Mouse (Mus musculus): ENCODE measurements around the gene Tnfsfm13.
"Not testable (repeated sequence)": the region's sequence is repeated elsewhere in the genome, so short reads cannot be mapped to it uniquely, and the experiment has no call there.

The Tnfsfm13 gene

DNA sequence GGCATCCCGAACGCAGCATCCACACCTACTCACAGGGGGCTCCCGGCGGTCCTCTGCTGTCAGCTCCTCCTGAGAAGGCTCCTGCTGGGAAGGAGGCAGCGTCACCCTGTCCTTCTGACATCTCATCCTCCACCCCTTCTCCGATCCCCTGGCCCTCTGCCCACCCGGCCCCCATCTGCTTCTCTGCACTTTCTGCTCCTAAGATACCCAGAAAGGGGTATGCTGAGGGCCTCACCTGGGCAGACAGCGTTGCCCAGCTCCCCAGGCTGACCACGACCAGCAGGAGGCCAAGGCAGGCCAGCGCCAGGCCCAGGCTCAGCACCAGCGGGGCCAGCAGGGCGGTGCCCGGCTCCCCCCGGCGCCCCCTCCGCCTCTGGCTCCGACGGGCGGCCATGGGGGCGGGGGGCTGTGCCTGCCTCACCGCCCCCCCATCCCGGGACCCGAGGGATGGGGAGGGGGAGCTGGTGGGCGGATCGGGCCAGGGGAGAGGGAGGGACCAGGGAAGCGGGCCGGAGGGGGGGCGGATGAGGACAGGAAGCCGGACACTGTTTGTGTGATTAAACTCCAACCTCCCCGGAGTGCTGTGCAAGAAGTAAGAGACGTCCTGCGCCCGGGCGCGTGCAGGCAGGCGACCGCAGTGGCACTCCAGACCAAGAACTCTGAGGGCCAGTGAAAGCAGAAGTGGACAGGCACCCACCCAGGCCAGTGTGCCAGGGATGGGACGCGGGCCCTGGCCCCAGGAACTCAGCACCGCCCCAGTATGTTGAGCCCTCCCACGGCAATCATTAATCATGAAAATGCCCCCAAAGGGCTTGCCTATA is at the start of gene Tnfsfm13, which contains the start of gene Tnfsf12:
Gene Tnfsfm13, minus strand, starts transcription at position 738 of the 821 bp plus-strand sequence.
Gene Tnfsf12, minus strand, starts transcription at position 489 of the 821 bp plus-strand sequence.
- peak; percentile 21 to 32 for DNase-seq (ENCODE audit: low spot score in 2 of 2)

DNA sequence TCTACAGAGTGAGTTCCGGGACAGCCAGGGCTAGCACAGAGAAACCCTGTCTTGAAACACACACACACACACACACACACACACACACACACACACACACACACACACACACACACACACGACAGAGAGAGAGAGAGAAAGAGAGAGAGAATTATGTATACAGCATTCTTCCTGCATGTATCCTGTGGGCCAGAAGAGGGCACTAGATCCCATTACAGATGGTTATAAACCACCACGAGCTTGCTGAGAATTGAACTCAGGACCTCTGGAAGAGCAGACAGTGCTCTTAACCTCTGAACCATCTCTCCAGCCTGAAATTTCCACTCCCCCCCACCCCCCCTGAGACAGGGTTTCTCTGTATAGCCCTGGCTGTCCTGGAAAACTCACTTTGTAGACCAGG is 35.5 kb upstream of the Tnfsfm13 start:
- DNase-seq (ENCODE audit: low spot score in 2 of 2), result not testable (repeated sequence)

DNA sequence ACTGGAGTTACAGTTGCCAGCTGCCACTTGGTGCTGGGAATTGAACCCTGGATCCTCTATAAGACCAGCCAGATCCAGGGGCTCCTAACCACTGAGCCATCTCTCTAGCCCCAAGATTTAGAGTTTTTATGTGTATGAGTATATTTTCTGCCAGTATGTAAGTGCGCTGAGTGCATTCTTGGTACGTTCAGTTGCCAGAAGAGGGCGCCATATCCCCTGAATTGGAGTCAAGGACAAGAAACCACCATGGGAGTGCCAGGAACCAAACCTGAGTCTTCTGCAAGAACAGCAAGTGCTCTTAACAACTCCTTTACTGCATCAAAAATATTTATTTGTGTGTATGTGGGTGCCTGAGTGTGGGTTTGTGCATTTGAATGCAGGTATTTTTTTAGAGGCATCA is 33.2 kb upstream of the Tnfsfm13 start:
- DNase-seq (ENCODE audit: low spot score in 2 of 2), result no peak

DNA sequence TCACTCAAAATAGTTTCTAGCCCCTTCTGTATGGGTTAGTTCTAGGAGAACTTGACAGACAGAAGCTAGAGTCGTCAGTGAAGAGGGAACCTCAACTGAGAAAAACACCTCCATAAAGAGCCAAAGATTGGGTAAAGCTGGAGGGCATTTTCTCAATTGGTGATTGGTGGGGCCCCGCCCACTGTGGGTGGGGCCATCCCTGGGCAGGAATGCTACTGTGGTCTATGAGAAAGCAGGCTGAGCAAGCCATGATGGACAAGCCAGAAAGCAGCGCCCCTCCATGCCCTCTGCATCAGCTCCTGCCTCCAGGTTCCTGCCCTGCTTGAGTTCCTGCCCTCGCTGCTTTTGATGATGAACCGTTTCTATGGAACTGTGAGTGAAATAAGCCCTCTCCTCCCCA is 30.1 kb upstream of the Tnfsfm13 start:
- DNase-seq (ENCODE audit: low spot score in 2 of 2), result no peak

DNA sequence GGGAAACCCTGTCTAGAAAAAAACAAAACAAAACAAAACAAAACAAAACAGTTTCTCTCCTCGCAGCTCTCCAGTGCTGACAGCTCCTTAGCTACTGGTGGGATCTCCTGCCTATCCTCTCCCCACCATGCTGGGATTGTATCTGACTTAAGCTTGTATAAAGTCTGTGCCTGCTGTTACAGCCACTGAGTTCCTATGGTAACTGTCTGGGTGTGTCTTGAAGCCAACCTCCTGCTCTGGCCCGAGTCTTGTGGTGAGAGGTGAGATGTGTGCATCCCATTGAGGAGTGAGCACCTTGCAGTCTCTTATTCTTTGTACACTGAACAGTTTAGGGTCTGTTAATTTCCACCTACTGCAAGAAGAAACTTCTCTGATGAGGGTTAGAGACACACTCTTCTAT is 27.2 kb upstream of the Tnfsfm13 start:
- no peak for DNase-seq (ENCODE audit: low spot score in 2 of 2)

DNA sequence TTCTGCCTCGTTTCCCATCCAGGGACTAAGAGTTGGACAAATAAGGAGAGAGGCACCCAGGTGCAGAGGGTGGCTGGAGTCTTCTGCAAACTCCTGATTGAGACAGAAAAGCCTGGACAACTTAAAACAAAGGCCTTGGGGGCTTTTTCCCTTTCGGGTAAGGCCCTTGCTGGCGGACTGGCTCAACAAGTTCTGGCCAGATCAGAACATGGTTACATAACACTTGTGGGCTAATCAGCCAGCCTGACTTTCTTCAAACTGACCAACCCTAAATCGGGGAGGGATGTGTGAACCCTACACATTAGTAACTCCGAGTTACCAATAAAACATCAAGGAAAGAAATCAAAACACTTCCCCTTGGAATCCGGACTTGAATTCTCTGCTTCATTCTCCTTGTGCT is 25.0 kb upstream of the Tnfsfm13 start:
- no peak for DNase-seq (ENCODE audit: low spot score in 2 of 2)

DNA sequence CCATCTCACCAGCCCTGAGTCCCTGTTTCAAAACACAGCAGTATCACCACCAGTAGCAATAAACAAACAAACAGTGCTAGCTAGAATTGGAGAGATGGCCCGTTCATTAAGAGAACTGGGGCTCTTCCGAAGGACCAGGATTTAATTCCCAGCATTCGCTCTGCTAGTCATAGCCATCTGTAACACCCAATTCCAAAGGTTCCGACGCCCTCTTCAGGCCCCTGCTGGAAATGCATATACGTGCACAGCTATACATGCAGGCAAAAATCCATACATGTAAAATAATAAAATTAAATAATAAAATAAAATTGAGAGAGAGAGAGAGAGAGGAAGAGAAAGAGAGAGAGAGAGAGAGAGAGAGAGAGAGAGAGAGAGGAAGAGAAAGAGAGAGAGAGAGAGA is 23.5 kb upstream of the Tnfsfm13 start:
- DNase-seq (ENCODE audit: low spot score in 2 of 2), result no peak

DNA sequence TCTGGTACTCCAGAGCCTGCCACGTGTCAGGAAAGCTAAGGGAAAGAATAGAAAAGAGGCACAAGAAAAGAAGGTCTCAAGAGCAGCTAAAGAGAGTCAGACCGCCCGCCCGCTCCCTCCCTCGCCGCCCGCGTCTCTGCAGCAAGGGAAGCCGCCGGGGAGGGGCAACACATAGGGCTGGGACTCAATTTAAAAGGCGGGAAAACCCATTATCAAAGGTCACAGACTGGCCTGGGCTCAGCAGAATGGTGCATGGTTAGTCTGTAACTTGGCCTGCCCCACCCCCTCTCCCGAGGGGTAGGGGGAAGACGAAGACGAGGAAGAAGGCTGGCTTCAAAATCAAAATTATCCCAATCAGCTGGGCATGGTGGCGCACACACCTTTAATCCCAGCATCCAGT is 22.8 kb upstream of the Tnfsfm13 start:
- DNase-seq (ENCODE audit: low spot score in 2 of 2), result no peak

DNA sequence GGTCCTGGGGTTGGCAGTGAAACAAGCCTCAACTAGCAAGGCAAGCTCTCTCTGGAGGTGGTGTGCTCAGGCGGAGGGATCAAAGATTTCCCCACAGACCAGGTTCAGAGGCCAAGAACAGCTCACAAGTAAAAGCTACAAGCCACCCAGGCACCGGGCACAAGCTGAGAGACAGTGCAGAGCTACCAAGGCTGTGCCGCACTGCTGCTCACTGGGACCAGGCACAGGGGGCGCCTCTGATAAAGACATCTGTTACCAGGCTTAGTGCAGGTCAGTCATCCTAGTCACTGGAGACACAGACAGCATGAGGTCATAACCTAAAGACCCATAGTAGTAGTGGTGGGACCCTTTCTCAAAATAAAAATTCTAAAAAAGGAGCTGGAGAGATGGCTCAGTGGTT is 21.1 kb upstream of the Tnfsfm13 start:
- no peak for DNase-seq (ENCODE audit: low spot score in 2 of 2)

DNA sequence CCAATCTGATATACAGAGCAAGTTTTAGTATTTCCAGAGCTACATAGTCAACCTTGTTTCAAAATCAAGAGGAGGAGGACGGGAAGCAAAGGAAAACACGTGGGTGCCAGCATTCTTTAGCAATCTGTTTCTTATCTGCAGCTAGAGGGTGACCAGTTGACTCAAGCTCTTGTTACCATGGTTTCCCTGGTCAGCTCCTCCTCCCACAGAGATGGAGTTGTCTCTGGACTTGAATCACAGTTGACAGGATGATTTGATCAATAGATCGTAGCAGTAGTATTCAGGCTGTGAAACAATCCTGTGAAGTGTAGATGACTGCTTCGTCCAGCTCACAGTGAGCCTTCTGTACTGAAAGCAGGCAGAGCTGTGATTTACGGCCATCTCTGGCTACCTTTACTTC is 20.0 kb upstream of the Tnfsfm13 start:
- DNase-seq (ENCODE audit: low spot score in 2 of 2), result no peak

DNA sequence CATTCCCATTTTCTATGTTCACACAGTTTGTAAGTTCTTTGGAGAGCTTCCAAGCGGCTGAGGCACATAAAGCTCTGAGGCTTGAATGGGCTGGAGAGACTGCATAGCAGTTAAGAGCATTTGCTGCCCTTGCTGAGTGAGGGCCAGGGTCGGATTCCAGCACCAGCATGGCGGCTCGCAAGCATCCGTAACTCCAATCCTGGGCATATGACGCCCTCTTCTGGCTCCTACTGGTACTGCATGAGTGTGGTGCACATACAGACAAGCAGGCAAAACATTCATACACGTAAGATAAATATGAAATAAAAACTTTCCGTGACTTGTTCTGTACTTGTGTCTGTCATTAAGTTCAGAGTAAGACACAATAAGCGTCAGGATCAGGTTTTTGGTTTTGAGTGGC is 19.6 kb upstream of the Tnfsfm13 start:
- DNase-seq (ENCODE audit: low spot score in 2 of 2), result no peak

DNA sequence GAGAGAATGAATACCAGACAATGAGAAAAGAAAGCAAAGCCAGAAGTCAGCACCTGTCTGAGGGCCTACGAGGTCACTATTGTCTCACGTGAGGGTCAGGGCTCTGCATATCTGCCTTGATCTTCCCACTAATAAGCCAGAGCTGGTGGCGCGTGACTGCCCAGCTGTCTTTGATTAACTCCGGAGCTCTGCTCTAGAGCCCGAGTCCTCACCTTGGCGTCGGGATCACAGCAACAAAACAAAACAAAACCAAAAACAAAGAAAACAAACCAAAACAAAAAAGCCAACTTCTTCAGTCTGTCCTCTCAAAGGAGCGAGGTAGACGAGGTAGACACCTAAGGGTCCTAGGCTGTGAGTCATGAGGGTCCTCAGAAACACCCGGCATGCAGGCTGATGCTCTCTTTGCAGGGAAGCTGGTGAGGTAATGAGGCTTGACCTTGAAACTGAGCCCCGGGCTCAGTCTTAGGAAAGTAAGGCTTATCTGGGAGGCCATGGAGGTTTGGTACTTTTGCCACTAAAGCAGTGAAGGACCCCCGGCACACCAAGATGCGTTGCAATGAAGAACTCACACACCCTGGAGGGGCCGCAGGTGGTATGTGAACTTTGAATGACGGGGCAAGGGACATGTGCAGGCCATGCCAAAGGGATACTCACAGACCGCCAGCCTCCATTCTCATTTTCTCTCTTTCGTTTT is 18.9 kb upstream of the Tnfsfm13 start:
- no peak for DNase-seq (ENCODE audit: low spot score in 2 of 2)

DNA sequence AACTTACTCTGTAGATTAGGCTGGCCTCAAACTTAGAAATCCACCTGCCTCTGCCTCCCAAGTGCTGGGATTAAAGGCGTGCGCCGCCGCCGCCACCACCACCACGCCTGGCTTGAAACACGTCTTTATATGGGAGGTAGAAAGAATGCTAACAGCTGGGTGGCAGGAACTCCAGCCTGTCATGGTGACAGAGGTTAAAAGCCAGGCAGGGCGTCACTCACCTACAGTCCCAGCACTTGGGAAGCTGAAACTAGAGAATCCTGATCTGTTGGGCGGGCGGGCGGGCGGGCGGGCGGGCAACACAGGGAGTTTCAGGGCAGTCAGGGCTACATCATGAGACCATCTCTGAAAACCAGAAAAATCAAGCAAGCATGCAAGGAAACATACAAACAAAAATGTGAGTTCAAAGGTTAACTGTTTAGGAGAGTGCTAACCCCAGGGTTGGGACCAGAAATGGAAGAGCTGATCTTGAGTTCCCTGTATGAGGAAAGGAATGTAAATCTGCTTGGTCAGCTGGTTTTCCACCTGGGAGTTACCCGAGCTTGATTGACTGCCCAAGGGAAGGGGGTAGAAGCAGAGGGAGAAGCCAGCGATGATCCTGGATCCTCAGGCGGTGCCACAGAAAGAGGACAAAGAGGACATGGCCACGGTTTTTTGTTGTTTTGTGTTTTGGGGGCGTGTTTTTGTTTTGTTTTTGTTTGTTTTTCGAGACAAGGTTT is 17.2 kb upstream of the Tnfsfm13 start:
- DNase-seq (ENCODE audit: low spot score in 2 of 2), result no peak

DNA sequence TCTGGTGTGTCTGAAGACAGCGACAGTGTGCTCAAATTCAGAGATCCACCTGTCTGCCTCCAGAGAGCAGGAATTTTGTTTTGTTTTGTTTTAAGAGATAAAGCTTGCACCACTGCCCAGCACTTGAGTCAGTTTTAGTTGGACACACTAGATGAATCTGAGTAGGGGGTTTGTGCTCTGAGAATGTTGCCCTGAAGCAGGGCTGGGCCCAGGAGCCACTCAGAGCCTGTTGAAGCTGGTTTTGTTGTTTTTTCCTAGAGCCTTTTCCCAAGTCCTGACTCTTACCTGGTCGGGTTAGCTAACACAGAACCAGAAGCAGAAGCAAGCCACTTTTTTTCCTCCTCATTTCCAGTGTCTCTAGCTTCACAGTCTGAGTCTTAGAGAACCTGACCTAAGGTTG is 15.2 kb upstream of the Tnfsfm13 start:
- DNase-seq (ENCODE audit: low spot score in 2 of 2), result no peak

DNA sequence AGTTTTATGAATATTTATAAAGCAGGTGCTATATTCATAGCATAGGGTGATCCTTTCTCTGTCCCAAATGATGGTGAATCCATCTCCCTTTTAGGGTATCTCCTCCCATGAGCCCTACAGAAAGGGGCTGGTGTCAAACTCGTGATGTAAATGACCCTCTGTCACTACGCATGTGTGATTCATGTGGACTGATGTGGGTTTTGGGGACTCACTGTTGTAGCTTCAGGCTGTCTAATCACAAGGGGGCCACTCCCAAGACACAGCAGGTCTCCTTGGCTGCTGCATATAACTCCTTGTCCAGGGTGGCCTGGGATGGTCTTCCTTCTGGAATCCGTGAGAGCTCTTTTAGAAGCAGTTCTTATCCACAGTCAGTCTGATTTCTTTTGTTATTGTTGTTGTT is 14.6 kb upstream of the Tnfsfm13 start:
- no peak for DNase-seq (ENCODE audit: low spot score in 2 of 2)

DNA sequence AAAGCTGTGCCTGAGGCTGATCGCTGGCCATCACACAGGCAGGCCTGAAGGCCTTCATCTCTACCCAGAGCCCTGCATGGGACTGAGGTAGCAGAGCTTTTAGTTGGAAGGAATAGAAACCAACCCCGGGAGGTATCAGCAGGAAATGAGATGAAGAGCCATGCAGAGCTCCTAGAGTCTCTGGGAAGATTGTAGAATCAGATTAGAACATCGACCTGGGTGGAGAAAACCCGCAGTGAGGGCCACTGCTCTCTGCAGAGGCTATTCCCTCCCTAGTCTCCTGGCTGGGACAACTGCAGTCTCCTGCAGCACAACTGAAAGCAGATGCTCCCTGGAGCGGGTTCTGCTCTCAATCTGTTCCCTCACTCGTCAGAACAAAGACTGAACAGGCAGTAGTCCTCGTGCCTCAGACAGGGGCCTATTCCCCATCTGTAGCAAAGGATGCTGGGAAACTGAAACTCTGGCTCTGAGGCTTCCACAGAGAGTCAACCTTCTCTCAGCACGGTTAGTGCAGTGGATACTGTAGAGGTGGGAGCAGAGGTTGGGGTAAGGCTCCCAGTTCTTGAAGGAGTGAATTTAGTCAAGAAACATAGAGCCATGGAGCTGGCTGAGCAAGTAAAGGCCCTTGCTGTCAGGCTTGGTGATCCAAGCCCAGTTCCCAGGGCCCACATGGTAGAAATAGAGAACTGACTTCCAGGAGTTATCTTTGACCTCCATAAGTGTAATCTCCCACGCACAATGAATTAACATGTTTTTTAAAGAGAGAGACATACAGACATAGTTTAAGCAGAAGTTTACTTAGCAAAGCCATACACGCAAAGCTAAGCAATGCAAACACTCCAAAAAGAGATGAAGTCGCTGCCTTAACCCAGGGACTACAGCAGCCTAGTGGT is 13.9 kb upstream of the Tnfsfm13 start:
- no peak for DNase-seq (ENCODE audit: low spot score in 2 of 2)

DNA sequence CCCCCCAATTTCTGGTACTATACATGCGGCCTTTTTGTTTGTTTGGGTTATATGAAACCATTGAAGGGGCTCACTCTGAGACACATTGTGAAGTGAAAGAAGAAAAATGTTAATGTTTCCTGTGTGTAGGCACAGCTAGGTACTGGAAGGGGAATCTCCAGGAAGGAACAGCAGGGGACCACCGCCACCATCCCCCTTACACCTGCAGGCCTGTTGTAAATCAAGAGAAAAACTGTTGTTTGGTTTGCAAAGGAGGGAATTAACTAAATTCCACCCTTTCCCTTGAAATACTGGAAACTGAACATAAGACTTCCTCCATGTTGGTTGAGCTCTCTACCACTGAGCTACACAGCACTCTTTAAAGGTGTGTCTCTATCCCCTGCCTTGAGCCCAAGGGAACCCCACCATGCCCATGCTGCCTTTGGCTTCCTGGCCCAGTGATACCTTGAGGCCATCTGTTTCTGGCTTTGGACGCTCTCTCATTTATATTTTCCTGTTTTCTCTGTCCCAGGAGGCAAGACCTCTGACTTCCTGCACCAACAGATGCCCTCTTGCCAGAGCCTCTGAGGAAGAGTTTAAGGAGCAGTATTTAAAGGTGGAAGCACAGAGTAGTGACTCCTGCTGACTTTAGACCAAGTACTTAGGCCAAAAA is 12.8 kb upstream of the Tnfsfm13 start:
- no peak for DNase-seq (ENCODE audit: low spot score in 2 of 2)

DNA sequence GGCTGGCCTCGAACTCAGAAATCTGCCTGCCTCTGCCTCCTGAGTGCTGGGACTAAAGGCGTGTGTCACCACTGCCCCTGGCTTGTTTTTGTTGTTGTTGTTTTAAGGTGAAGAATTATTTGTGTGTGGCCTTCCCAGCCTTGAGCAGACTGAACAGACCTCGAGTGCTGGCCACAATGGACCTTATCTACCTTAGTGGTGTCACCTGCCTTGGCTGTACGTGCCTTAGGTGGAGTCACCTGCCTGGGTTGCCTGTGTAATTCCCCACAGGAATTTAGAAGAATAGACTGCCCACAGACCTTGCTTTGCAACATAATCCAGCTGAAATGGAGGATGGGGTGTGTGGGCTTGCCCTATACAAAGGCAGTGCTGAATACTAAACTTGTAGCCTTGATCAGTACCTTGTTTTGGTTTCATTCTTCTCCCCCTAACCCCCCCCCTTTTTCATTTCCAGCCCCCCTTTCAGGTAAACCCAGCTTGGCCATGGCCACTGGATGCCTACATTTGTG is 12.0 kb upstream of the Tnfsfm13 start:
- DNase-seq (ENCODE audit: low spot score in 2 of 2), result no peak

DNA sequence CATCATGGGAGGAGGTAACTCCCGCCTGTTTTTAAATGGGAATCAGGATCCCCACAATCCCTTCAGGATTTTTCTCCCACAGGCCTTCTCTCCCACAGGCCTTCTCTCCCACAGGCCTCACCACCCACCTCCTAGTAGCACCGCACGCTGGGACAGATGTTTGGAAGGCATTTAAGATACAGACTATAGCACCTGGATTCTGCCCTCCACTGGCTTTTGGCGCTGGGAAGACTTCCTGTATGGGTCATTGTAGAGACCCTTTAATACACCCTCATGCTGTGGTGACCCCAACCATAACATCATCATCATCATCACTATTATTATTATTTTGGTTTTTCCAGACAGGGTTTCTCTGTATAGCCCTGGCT is 11.6 kb upstream of the Tnfsfm13 start:
- no peak for DNase-seq (ENCODE audit: low spot score in 2 of 2)

DNA sequence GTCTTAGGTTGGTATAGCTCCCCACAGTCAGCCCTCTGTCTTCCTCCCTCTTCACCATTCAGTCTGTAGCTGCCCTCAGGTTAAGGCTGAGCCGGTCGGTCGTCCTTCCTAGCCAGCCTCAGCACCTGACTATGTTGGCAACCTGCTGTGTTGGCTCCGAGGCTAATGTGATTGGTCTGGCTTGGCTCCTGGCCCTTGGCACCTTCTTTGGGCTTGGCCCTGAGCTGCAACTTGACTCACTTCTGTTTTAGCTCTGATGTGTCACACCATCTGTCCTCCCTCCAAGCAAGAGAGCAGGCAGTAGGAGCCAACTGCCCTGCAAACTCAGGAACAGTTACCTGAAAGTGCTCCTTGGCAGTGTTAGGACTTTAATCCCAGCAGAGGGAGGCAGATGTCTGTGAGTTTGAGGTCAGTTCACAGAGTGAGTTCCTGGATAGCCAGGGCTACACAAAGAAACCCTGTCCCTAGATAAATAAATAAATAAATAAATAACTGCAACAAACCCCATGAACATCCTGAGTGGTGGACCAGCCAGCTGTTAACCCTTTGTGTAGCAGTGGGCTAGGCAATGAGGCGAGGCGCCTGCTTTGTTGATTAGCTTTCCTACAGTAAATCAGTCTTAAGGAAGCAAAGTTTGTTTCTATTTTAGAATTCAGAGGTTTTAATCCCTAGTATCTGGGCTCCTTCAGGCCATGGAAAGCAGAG is 11.0 kb upstream of the Tnfsfm13 start:
- no peak for DNase-seq (ENCODE audit: low spot score in 2 of 2)
